Mouse (Mus musculus): ENCODE measurements around the gene Cdh18. TPM values are rescaled to one million over a fixed set of nuclear protein-coding genes. Genes with fewer than 3 reads are reported as not detected.

The Cdh18 gene
- total RNA-seq, 2 experiments from 2014 or later, result not detected

GRCm38 (mm10) chr15:23430021-23430420 lies 881.2 kb downstream of the Cdh18 start:
- no peak for ATAC-seq (replicated peaks; ENCODE audit: poor library complexity)

GRCm38 (mm10) chr15:23448542-23448941 lies 899.7 kb downstream of the Cdh18 start:
- ATAC-seq (replicated peaks; ENCODE audit: poor library complexity), result no peak

GRCm38 (mm10) chr15:23452098-23452625 lies 903.3 kb downstream of the Cdh18 start:
- ATAC-seq (replicated peaks; ENCODE audit: poor library complexity), result no peak

GRCm38 (mm10) chr15:23453331-23453730 lies 904.5 kb downstream of the Cdh18 start:
- no peak for ATAC-seq (replicated peaks; ENCODE audit: poor library complexity)

- no peak for ATAC-seq (replicated peaks; ENCODE audit: poor library complexity)
Observed at GRCm38 (mm10) chr15:23455344-23455743, 906.5 kb downstream of the Cdh18 start.

- ATAC-seq (replicated peaks; ENCODE audit: poor library complexity), result no peak
Observed at GRCm38 (mm10) chr15:23457401-23457800, 908.6 kb downstream of the Cdh18 start.

- ATAC-seq (replicated peaks; ENCODE audit: poor library complexity), result no peak
Observed at GRCm38 (mm10) chr15:23470527-23471475, 922.0 kb downstream of the Cdh18 start.

- no peak for ATAC-seq (replicated peaks; ENCODE audit: poor library complexity)
Observed at GRCm38 (mm10) chr15:23486306-23486705, 937.5 kb downstream of the Cdh18 start.

- ATAC-seq (replicated peaks; ENCODE audit: poor library complexity), result no peak
Observed at GRCm38 (mm10) chr15:23506480-23506879, 957.7 kb downstream of the Cdh18 start.

- no peak for ATAC-seq (replicated peaks; ENCODE audit: poor library complexity)
Observed at GRCm38 (mm10) chr15:23509694-23510093, 960.9 kb downstream of the Cdh18 start.

- no peak for ATAC-seq (replicated peaks; ENCODE audit: poor library complexity)
Observed at GRCm38 (mm10) chr15:23515786-23516185, 967.0 kb downstream of the Cdh18 start.

GRCm38 (mm10) chr15:23518079-23518478 lies 969.3 kb downstream of the Cdh18 start:
- no peak for ATAC-seq (replicated peaks; ENCODE audit: poor library complexity)

Data from megakaryocyte progenitor cell, adult 5-6 weeks (primary cell).